Mouse (Mus musculus): ENCODE results near the gene Gm7075.

Gene Gm7075

GRCm38 (mm10) chr10:63377468-63377867, 44.1 kb downstream of the Gm7075 start:
- no peak for ATAC-seq (ENCODE audit: insufficient number of reproducible peaks, low FRiP score, low TSS enrichment)

- no peak for ATAC-seq (ENCODE audit: insufficient number of reproducible peaks, low FRiP score, low TSS enrichment)
Measured at GRCm38 (mm10) chr10:63376303-63376702, 45.3 kb downstream of the Gm7075 start.
